Mouse (Mus musculus) forebrain, embryonic 15.5 days (tissue): Measurements from ENCODE around the gene Tulp2. TPM values are rescaled to one million over a fixed set of nuclear protein-coding genes. Genes with fewer than 3 reads are reported as not detected.
A peak's percentile ranks its signal among the peaks of the same experiment; 100 is the strongest.

ENCODE experiments used
- ATAC-seq: fragments of 200-750 bp; cut with Nextera tagmentation; replicated peaks from 2 replicates; pipeline ENCODE4 v1.8.0; 2017; ENCODE audit warnings: mild to moderate bottlenecking, moderate TSS enrichment, moderate library complexity
- H3K27ac ChIP-seq: fragments of 300-500 bp; sonication (generic); replicated peaks from 2 replicates; pipeline ENCODE4 v1.5.1; 2015; ENCODE audit warnings: mild to moderate bottlenecking, inconsistent platforms
- H3K27me3 ChIP-seq: fragments of 300-500 bp; sonication (generic); 2 replicates; pipeline ENCODE4 v1.6.1; 2015; ENCODE audit warnings: inconsistent platforms
- H3K36me3 ChIP-seq: fragments of 300-500 bp; sonication (generic); 2 replicates; pipeline ENCODE4 v1.6.1; 2015; ENCODE audit warnings: mild to moderate bottlenecking, inconsistent platforms
- H3K4me1 ChIP-seq: fragments of 300-500 bp; sonication (generic); 2 replicates; pipeline ENCODE4 v1.6.1; 2015; ENCODE audit warnings: inconsistent platforms
- H3K4me2 ChIP-seq: fragments of 300-500 bp; sonication (generic); replicated peaks from 2 replicates; pipeline ENCODE4 v1.6.1; 2015; ENCODE audit warnings: mild to moderate bottlenecking, inconsistent platforms
- H3K4me3 ChIP-seq: fragments of 300-500 bp; sonication (generic); 2 replicates; pipeline ENCODE4 v1.5.1; 2015; ENCODE audit warnings: mild to moderate bottlenecking, inconsistent platforms
- H3K9ac ChIP-seq: fragments of 300-500 bp; sonication (generic); replicated peaks from 2 replicates; pipeline ENCODE4 v1.6.1; 2015; ENCODE audit warnings: mild to moderate bottlenecking, inconsistent platforms
- H3K9me3 ChIP-seq: fragments of 300-500 bp; sonication (generic); 2 replicates; pipeline ENCODE4 v1.6.1; 2016; ENCODE audit warnings: inconsistent platforms
- WGBS: fragments of 180-500 bp; shearing (Covaris S2); methylation state at CpG from one replicate; pipeline ENCODE4 v1.1.7; 2015; ENCODE audit warnings: mixed read lengths; 5-methylcytosine and 5-hydroxymethylcytosine counted together
- polyA plus RNA-seq: library from polyadenylated mRNA; unstranded; fragments of >200 nt; fragmentation: Nextera tagmentation; extraction: Ambion mirVana; gene quantifications from 2 replicates; pipeline ENCODE4 v1.2.1, GENCODE M21; 2015

Gene Tulp2
- polyA plus RNA-seq, 1 experiment from 2014 or later = 0.18 TPM

- Histone ChIP-seq H3K27me3 (no peaks in the 10 kb centered on the region), H3K27ac (no peak overlapping the region), H3K36me3 (no peaks in the 10 kb centered on the region), H3K9me3 (no peaks in the 10 kb centered on the region), H3K4me2 (no peak overlapping the region), H3K4me3 (no peak overlapping the region), H3K9ac (no peak overlapping the region), H3K4me1 (peaks cover 14% of the 10 kb centered on the region)
- 24% methylated on average over 6 of the region's 6 CpGs for WGBS
- ATAC-seq = no peak
Observed at GRCm38 (mm10) chr7:45529461-45529860, 47.8 kb downstream of the Tulp2 start.

- WGBS = 66% methylated on average over 2 of the region's 2 CpGs
Observed at GRCm38 (mm10) chr7:45530643-45531042, 49.0 kb downstream of the Tulp2 start.

GRCm38 (mm10) chr7:45535676-45536075 is 54.0 kb downstream of the Tulp2 start:
- no peak overlapping the region for H3K27ac ChIP-seq
- H3K4me2 ChIP-seq = no peak overlapping the region
- no peaks in the 10 kb centered on the region for H3K36me3 ChIP-seq
- no peaks in the 10 kb centered on the region for H3K9me3 ChIP-seq
- H3K27me3 ChIP-seq = no peaks in the 10 kb centered on the region
- no peak overlapping the region for H3K9ac ChIP-seq
- 76% methylated on average over 1 of the region's 1 CpGs for WGBS
- no peak overlapping the region for H3K4me3 ChIP-seq
- H3K4me1 ChIP-seq = peaks cover 7% of the 10 kb centered on the region
- ATAC-seq = no peak

More at GRCm38 (mm10) chr7:45530643-45531042, 49.0 kb downstream of the Tulp2 start:
- H3K4me3 ChIP-seq = no peak overlapping the region
- peaks cover 3% of the 10 kb centered on the region; the same call in 1 of the 2 replicates for H3K4me1 ChIP-seq
- no peaks in the 10 kb centered on the region for H3K36me3 ChIP-seq
- H3K4me2 ChIP-seq = no peak overlapping the region
- H3K9me3 ChIP-seq = no peaks in the 10 kb centered on the region
- no peaks in the 10 kb centered on the region for H3K27me3 ChIP-seq
- ATAC-seq = no peak
- H3K9ac ChIP-seq = no peak overlapping the region
- H3K27ac ChIP-seq = no peak overlapping the region

GRCm38 (mm10) chr7:45537602-45538001 is 55.9 kb downstream of the Tulp2 start:
- Histone ChIP-seq H3K4me3 (peak overlapping the region; percentile 54), H3K4me2 (peak overlapping the region; percentile 81), H3K9ac (peak overlapping the region; percentile 72), H3K9me3 (no peaks in the 10 kb centered on the region), H3K4me1 (peaks cover 7% of the 10 kb centered on the region), H3K27me3 (no peaks in the 10 kb centered on the region), H3K36me3 (no peaks in the 10 kb centered on the region), H3K27ac (no peak overlapping the region)
- ATAC-seq = peak; percentile 6; the same call in 1 of the 2 replicates
- 77% methylated on average over 10 of the region's 10 CpGs for WGBS

GRCm38 (mm10) chr7:45538163-45539041 is 56.7 kb downstream of the Tulp2 start:
- Histone ChIP-seq H3K27me3 (no peaks in the 10 kb centered on the region), H3K4me1 (peaks cover 7% of the 10 kb centered on the region), H3K27ac (0 out of 2 replicates have a peak overlapping the region, but pooled peaks have one; percentile 29), H3K4me2 (peak overlapping the region; percentile 81), H3K36me3 (no peaks in the 10 kb centered on the region), H3K4me3 (peak overlapping the region; percentile 54), H3K9me3 (no peaks in the 10 kb centered on the region), H3K9ac (peak overlapping the region; percentile 72)
- ATAC-seq = peak; percentile 90
- WGBS = under 1% methylated on average over 28 of the region's 29 CpGs

GRCm38 (mm10) chr7:45539095-45539494 is 57.4 kb downstream of the Tulp2 start:
- H3K4me1 ChIP-seq = peaks cover 7% of the 10 kb centered on the region
- 90% methylated on average over 3 of the region's 3 CpGs for WGBS

GRCm38 (mm10) chr7:45540213-45540612 is 58.5 kb downstream of the Tulp2 start:
- WGBS = 73% methylated on average over 2 of the region's 2 CpGs
- Histone ChIP-seq H3K4me2 (no peak overlapping the region), H3K9ac (no peak overlapping the region), H3K4me1 (peaks cover 7% of the 10 kb centered on the region), H3K9me3 (no peaks in the 10 kb centered on the region), H3K27me3 (no peaks in the 10 kb centered on the region), H3K4me3 (no peak overlapping the region), H3K27ac (no peak overlapping the region), H3K36me3 (no peaks in the 10 kb centered on the region)
- ATAC-seq = no peak

More at GRCm38 (mm10) chr7:45539095-45539494, 57.4 kb downstream of the Tulp2 start:
- Histone ChIP-seq H3K4me2 (no peak overlapping the region), H3K27ac (no peak overlapping the region), H3K9me3 (no peaks in the 10 kb centered on the region), H3K36me3 (no peaks in the 10 kb centered on the region), H3K27me3 (no peaks in the 10 kb centered on the region), H3K4me3 (no peak overlapping the region), H3K9ac (no peak overlapping the region)
- ATAC-seq = no peak; the same call in 1 of the 2 replicates

- Histone ChIP-seq H3K9ac (no peak overlapping the region), H3K27ac (no peak overlapping the region), H3K4me2 (no peak overlapping the region), H3K9me3 (no peaks in the 10 kb centered on the region), H3K4me3 (no peak overlapping the region), H3K4me1 (no peaks in the 10 kb centered on the region), H3K27me3 (no peaks in the 10 kb centered on the region), H3K36me3 (no peaks in the 10 kb centered on the region)
- no peak for ATAC-seq
- whole genome bisulfite sequencing = 97% methylated on average over 1 of the region's 1 CpGs
Observed at GRCm38 (mm10) chr7:45544525-45544924, 62.8 kb downstream of the Tulp2 start.

- Histone ChIP-seq H3K4me1 (no peaks in the 10 kb centered on the region), H3K36me3 (no peaks in the 10 kb centered on the region), H3K9ac (no peak overlapping the region), H3K27me3 (no peaks in the 10 kb centered on the region), H3K4me3 (no peak overlapping the region), H3K9me3 (no peaks in the 10 kb centered on the region), H3K27ac (no peak overlapping the region), H3K4me2 (no peak overlapping the region)
- no peak for ATAC-seq
- 89% methylated on average over 16 of the region's 16 CpGs for WGBS
Observed at GRCm38 (mm10) chr7:45549641-45550436, 68.2 kb downstream of the Tulp2 start.

- H3K27ac ChIP-seq = no peak overlapping the region
- no peak for ATAC-seq
- no peak overlapping the region for H3K4me2 ChIP-seq
- H3K4me1 ChIP-seq = no peaks in the 10 kb centered on the region
- no peak overlapping the region for H3K9ac ChIP-seq
- no peak overlapping the region for H3K4me3 ChIP-seq
- H3K27me3 ChIP-seq = no peaks in the 10 kb centered on the region
- H3K9me3 ChIP-seq = no peaks in the 10 kb centered on the region
- 76% methylated on average over 11 of the region's 11 CpGs for WGBS
- H3K36me3 ChIP-seq = no peaks in the 10 kb centered on the region
Observed at GRCm38 (mm10) chr7:45550821-45551511, 69.3 kb downstream of the Tulp2 start.

GRCm38 (mm10) chr7:45551512-45551883 is 69.8 kb downstream of the Tulp2 start:
- H3K4me1 ChIP-seq = no peaks in the 10 kb centered on the region
- H3K9me3 ChIP-seq = no peaks in the 10 kb centered on the region
- 79% methylated on average over 8 of the region's 8 CpGs for WGBS
- no peak for ATAC-seq
- no peak overlapping the region for H3K9ac ChIP-seq
- H3K4me2 ChIP-seq = no peak overlapping the region
- H3K36me3 ChIP-seq = no peaks in the 10 kb centered on the region
- H3K27me3 ChIP-seq = no peaks in the 10 kb centered on the region
- H3K4me3 ChIP-seq = no peak overlapping the region
- no peak overlapping the region for H3K27ac ChIP-seq

- no peaks in the 10 kb centered on the region for H3K9me3 ChIP-seq
- H3K4me3 ChIP-seq = no peak overlapping the region
- no peaks in the 10 kb centered on the region for H3K36me3 ChIP-seq
- no peaks in the 10 kb centered on the region for H3K27me3 ChIP-seq
- H3K4me2 ChIP-seq = no peak overlapping the region
- H3K27ac ChIP-seq = no peak overlapping the region
- H3K9ac ChIP-seq = no peak overlapping the region
- 63% methylated on average over 8 of the region's 8 CpGs for WGBS
- H3K4me1 ChIP-seq = no peaks in the 10 kb centered on the region
- ATAC-seq = no peak
Observed at GRCm38 (mm10) chr7:45553519-45553918, 71.8 kb downstream of the Tulp2 start.
